Mouse (Mus musculus) lung, postnatal 0 days (tissue): ENCODE measurements around the gene Nfix.

Experiments used
- CTCF ChIP-seq: IDR thresholded peaks from 2 replicates; pipeline ENCODE4 v1.5.1; 2016; ENCODE audit warnings: antibody characterized with exemption, mild to moderate bottlenecking
- EP300 ChIP-seq: IDR thresholded peaks from 2 replicates; pipeline ENCODE4 v1.6.1; 2016; ENCODE audit warnings: antibody characterized with exemption, mild to moderate bottlenecking, control low read depth

DNA sequence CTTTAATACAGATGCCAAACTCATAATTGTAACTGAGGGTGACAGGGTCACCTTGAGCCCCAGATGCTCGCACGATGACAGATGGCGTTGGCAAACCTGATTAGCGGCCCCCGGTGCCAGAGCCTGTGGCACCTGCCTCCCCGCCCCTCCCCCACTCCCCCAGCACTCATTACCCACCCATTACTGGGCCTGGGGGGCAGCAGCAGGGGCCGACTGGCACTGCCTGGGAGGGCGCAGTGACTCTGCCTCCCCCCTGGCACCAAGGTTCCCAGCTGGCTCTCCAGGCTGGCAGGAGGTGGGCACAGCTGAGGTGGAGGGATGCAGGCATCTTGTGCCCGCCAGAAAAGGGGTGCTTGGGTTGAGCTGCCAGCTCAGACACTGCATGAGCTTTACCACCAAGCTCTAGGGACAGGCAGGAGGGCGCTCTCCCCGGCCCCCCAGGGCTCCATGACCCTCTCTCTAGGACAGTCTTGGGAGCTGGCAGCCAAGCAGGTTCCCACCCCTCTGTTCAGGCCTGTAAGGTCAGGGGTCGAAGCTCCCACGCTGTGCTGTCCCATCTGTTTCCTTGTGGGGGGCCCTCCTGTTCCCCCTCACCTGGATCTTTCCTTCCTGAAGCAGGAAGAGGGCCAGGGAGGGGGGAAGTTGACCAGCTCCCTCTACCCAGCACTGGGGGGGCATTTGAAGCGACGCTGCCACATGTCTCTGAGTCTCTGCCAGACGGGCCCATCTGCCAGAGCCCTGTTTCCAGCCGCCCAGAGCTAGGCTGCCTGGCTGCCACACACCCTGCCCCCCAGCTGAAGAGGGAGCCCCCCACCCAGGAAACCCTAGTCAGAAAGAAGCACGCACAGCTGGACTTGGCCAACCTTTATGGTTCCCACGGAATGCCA, 14.7 kb upstream of the Nfix start:
- TF ChIP-seq CTCF = no peak
- TF ChIP-seq EP300 = no peak
